20 mouse cellular contexts compared by ENCODE assay signal in the genomic region with DNA sequence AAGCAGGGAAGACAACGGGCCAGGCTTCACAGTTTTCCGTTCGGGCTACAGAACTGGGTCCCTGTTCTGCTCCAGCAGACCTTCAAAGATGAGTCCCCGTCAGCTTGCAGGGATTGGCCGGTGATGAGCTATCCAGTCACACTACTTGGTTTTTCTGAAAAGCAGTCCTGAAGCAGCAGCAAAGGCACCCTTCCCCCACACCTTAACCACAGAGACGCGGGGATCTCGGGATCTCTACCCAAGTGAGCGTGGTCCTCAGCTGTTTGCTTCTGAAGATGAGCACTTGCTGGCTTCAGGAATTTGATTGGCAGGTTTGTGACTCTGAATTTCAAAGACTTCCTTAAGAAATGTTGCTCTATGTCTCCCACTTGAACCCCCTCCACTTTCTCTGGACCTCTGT.
DNase-seq lines count a peak whose midpoint lies in the region; ATAC-seq lines count a peak whose summit lies in the region.
"Had no signal": no experiment of that assay in that cellular context is flagged by ENCODE, and none has a peak within 500 bp of the region (broad histone marks: within the 10 kb centered on the region; RNA-seq: fewer than 3 reads in every experiment).

No protein-coding gene starts in this region.

- 0 out of 2 replicates have a peak overlapping the region, but pooled peaks have one; percentile 21 for H3K27ac ChIP-seq in forebrain, embryonic 10.5 days
- no peak overlapping the region for H3K27ac ChIP-seq in forebrain, embryonic 13.5 days
- no peak overlapping the region for H3K27ac ChIP-seq in hindbrain, embryonic 11.5 days (ENCODE audit: low read depth, low read length)
- no peak overlapping the region for H3K27ac ChIP-seq in hindbrain, embryonic 16.5 days (ENCODE audit: low read depth, low read length)
- H3K27ac ChIP-seq in hindbrain, embryonic 14.5 days = no peak overlapping the region
- H3K27ac ChIP-seq in midbrain, embryonic 14.5 days (replicated peaks; ENCODE audit: low read depth, low read length) = no peak overlapping the region

- H3K4me3 ChIP-seq in forebrain, embryonic 10.5 days = no peak overlapping the region
- H3K4me3 ChIP-seq in forebrain, embryonic 13.5 days = no peak overlapping the region
- no peak overlapping the region for H3K4me3 ChIP-seq in hindbrain, embryonic 11.5 days (ENCODE audit: low read depth, low read length)
- no peak overlapping the region for H3K4me3 ChIP-seq in hindbrain, embryonic 16.5 days (ENCODE audit: low read length)
- no peak overlapping the region for H3K4me3 ChIP-seq in hindbrain, embryonic 14.5 days (replicated peaks; ENCODE audit: low read length)
- no peak overlapping the region for H3K4me3 ChIP-seq in midbrain, embryonic 14.5 days (replicated peaks; ENCODE audit: low read depth, low read length)

- H3K9ac ChIP-seq in forebrain, embryonic 13.5 days = no peak overlapping the region
- no peak overlapping the region for H3K9ac ChIP-seq in hindbrain, embryonic 11.5 days (ENCODE audit: low read depth, low read length)
- no peak overlapping the region for H3K9ac ChIP-seq in hindbrain, embryonic 16.5 days (ENCODE audit: low read depth, low read length)
- H3K9ac ChIP-seq in hindbrain, embryonic 14.5 days = no peak overlapping the region
- H3K9ac ChIP-seq in midbrain, embryonic 14.5 days (replicated peaks; ENCODE audit: low read length) = no peak overlapping the region

- ATAC-seq in forebrain, embryonic 13.5 days = no peak
- ATAC-seq in hindbrain, embryonic 11.5 days (ENCODE audit: low FRiP score) = peak; percentile 31; the same call in 1 of the 2 replicates
- no peak for ATAC-seq in hindbrain, embryonic 16.5 days
- ATAC-seq in hindbrain, embryonic 14.5 days (ENCODE audit: low FRiP score) = no peak
- ATAC-seq in midbrain, embryonic 14.5 days (ENCODE audit: low FRiP score, low TSS enrichment) = no peak
- ATAC-seq: CD4-positive, CD25-positive, alpha-beta regulatory T cell, adult 4 months; inflammation-experienced regulatory T-cells, adult 6 months; Patski had no signal

- no peak for DNase-seq in forebrain, embryonic 10.5 days (ENCODE audit: extremely low spot score, low spot score)
- DNase-seq in hindbrain, embryonic 11.5 days (ENCODE audit: low spot score) = peak; percentile 16
- no peak for DNase-seq in hindbrain, embryonic 14.5 days (ENCODE audit: low spot score)
- peak; percentile 20 for DNase-seq in midbrain, embryonic 14.5 days
- no peak for DNase-seq in cerebellum, adult 18-20 months
- DNase-seq in right cerebral cortex, postnatal 36 days (ENCODE audit: low spot score in 2 of 2) = no peak
- DNase-seq: adrenal gland, adult 8-10 months; cerebellum, adult 9-11 months; gastrocnemius, postnatal 36 days; kidney, adult 2 months; kidney, postnatal 25 days; lung, adult 18-20 months; lung, postnatal 14 days; thymus, postnatal 4 days had no signal

- H3K27me3 ChIP-seq in forebrain, embryonic 10.5 days (ENCODE audit: poor library complexity, severe bottlenecking) = peaks cover 77% of the 10 kb centered on the region
- peaks cover 23% of the 10 kb centered on the region for H3K27me3 ChIP-seq in forebrain, embryonic 13.5 days
- no peaks in the 10 kb centered on the region for H3K27me3 ChIP-seq in hindbrain, embryonic 11.5 days (ENCODE audit: control insufficient read depth, insufficient read depth, low read length)
- no peaks in the 10 kb centered on the region for H3K27me3 ChIP-seq in hindbrain, embryonic 16.5 days (replicated peaks; ENCODE audit: control insufficient read depth, insufficient read depth, low read length)
- H3K27me3 ChIP-seq in hindbrain, embryonic 14.5 days (ENCODE audit: control insufficient read depth, insufficient read depth, low read length) = 0 out of 2 replicates have a peak, but pooled peaks cover 7% of the 10 kb centered on the region
- peaks cover 55% of the 10 kb centered on the region for H3K27me3 ChIP-seq in midbrain, embryonic 14.5 days (ENCODE audit: control insufficient read depth, insufficient read depth, low read length)
- H3K27me3 ChIP-seq: Patski had no signal

- H3K4me1 ChIP-seq in forebrain, embryonic 10.5 days = peaks cover 21% of the 10 kb centered on the region
- H3K4me1 ChIP-seq in forebrain, embryonic 13.5 days = peaks cover 9% of the 10 kb centered on the region
- no peaks in the 10 kb centered on the region; the same call in 1 of the 2 replicates for H3K4me1 ChIP-seq in hindbrain, embryonic 11.5 days (replicated peaks; ENCODE audit: control insufficient read depth, insufficient read depth, low read length)
- H3K4me1 ChIP-seq in hindbrain, embryonic 16.5 days (ENCODE audit: control insufficient read depth, insufficient read depth, low read depth, low read length) = no peaks in the 10 kb centered on the region
- H3K4me1 ChIP-seq in hindbrain, embryonic 14.5 days (replicated peaks; ENCODE audit: control insufficient read depth, insufficient read depth, low read length) = peaks cover 11% of the 10 kb centered on the region; the same call in 1 of the 2 replicates
- 0 out of 2 replicates have a peak, but pooled peaks cover 5% of the 10 kb centered on the region for H3K4me1 ChIP-seq in midbrain, embryonic 14.5 days (ENCODE audit: control insufficient read depth, insufficient read depth, low read length)

- no peaks in the 10 kb centered on the region for H3K36me3 ChIP-seq in forebrain, embryonic 10.5 days (replicated peaks)
- no peaks in the 10 kb centered on the region for H3K36me3 ChIP-seq in forebrain, embryonic 13.5 days (ENCODE audit: poor library complexity, severe bottlenecking)
- H3K36me3 ChIP-seq in hindbrain, embryonic 11.5 days (ENCODE audit: control insufficient read depth, insufficient read depth, low read length) = no peaks in the 10 kb centered on the region
- no peaks in the 10 kb centered on the region for H3K36me3 ChIP-seq in hindbrain, embryonic 16.5 days (ENCODE audit: control insufficient read depth, insufficient read depth, low read length)
- H3K36me3 ChIP-seq in hindbrain, embryonic 14.5 days (replicated peaks; ENCODE audit: control insufficient read depth, insufficient read depth) = no peaks in the 10 kb centered on the region
- H3K36me3 ChIP-seq in midbrain, embryonic 14.5 days (ENCODE audit: control insufficient read depth, insufficient read depth, low read length) = no peaks in the 10 kb centered on the region

- no peaks in the 10 kb centered on the region for H3K9me3 ChIP-seq in forebrain, embryonic 10.5 days
- no peaks in the 10 kb centered on the region for H3K9me3 ChIP-seq in forebrain, embryonic 13.5 days (replicated peaks)
- H3K9me3 ChIP-seq in hindbrain, embryonic 11.5 days (ENCODE audit: control insufficient read depth, low read length) = no peaks in the 10 kb centered on the region
- H3K9me3 ChIP-seq in hindbrain, embryonic 16.5 days (ENCODE audit: control insufficient read depth, low read length) = no peaks in the 10 kb centered on the region; the same call in 1 of the 2 replicates
- H3K9me3 ChIP-seq in hindbrain, embryonic 14.5 days (ENCODE audit: control insufficient read depth, low read length) = no peaks in the 10 kb centered on the region
- H3K9me3 ChIP-seq in midbrain, embryonic 14.5 days (ENCODE audit: control insufficient read depth, low read length) = no peaks in the 10 kb centered on the region

- H3K4me2 ChIP-seq in forebrain, embryonic 13.5 days = no peak overlapping the region
- no peak overlapping the region for H3K4me2 ChIP-seq in hindbrain, embryonic 11.5 days (replicated peaks; ENCODE audit: low read depth, low read length)
- no peak overlapping the region for H3K4me2 ChIP-seq in hindbrain, embryonic 16.5 days (ENCODE audit: low read length)
- peak overlapping the region; percentile 18; the same call in 1 of the 2 replicates for H3K4me2 ChIP-seq in hindbrain, embryonic 14.5 days (replicated peaks)
- H3K4me2 ChIP-seq in midbrain, embryonic 14.5 days (ENCODE audit: low read length) = no peak overlapping the region
- H3K4me2 ChIP-seq: liver, embryonic 11.5 days had no signal

- WGBS in forebrain, embryonic 10.5 days = 30% methylated on average over 9 of the region's 9 CpGs
- WGBS in forebrain, embryonic 13.5 days = 23% methylated on average over 9 of the region's 9 CpGs
- 35% methylated on average over 9 of the region's 9 CpGs for WGBS in hindbrain, embryonic 11.5 days
- WGBS in hindbrain, embryonic 16.5 days = 22% methylated on average over 9 of the region's 9 CpGs
- WGBS in hindbrain, embryonic 14.5 days = 22% methylated on average over 9 of the region's 9 CpGs
- 9% methylated on average over 9 of the region's 9 CpGs for WGBS in midbrain, embryonic 14.5 days

Comparison
In these comparisons a context has a peak if more than half of its experiments do, and no peak if none do; other contexts are left out.
1. DNase-seq: peak in hindbrain, embryonic 11.5 days (single experiment) and midbrain, embryonic 14.5 days (single experiment); none in forebrain, embryonic 10.5 days (single experiment), hindbrain, embryonic 14.5 days (single experiment), cerebellum, adult 18-20 months (0 of 2) and right cerebral cortex, postnatal 36 days (0 of 2).